Mouse (Mus musculus) intestine, embryonic 16.5 days (tissue): ENCODE measurements at regions not wholly inside any gene's neighbourhood (a gene's known extent, or its start where the extent isn't known, plus 50 kb on each side); places are given as distances from the start of the nearest gene placed in this dataset.

Experiments
- ATAC-seq: fragments of 200-750 bp; cut with Nextera tagmentation; 2 replicates; pipeline ENCODE4 v1.8.0; 2017; ENCODE audit warnings: moderate TSS enrichment, moderate library complexity
- H3K27ac ChIP-seq: fragments of 300-500 bp; sonication (generic); 2 replicates; pipeline ENCODE4 v1.5.1; 2014; ENCODE audit warnings: mild to moderate bottlenecking, low read length
- H3K27me3 ChIP-seq: fragments of 300-500 bp; sonication (generic); replicated peaks from 2 replicates; pipeline ENCODE4 v1.6.1; 2014; ENCODE audit warnings: low read length, control low read depth, mixed read lengths; ENCODE audit not compliant: control insufficient read depth, insufficient read depth
- H3K36me3 ChIP-seq: fragments of 300-500 bp; sonication (generic); 2 replicates; pipeline ENCODE4 v1.6.1; 2014; ENCODE audit warnings: low read length, control low read depth; ENCODE audit not compliant: control insufficient read depth, insufficient read depth
- H3K4me1 ChIP-seq: fragments of 300-500 bp; sonication (generic); 2 replicates; pipeline ENCODE4 v1.6.1; 2014; ENCODE audit warnings: low read length, control low read depth, mixed read lengths; ENCODE audit not compliant: control insufficient read depth, insufficient read depth
- H3K4me2 ChIP-seq: fragments of 300-500 bp; sonication (generic); 2 replicates; pipeline ENCODE4 v1.6.1; 2014; ENCODE audit warnings: low read depth, low read length, control low read depth
- H3K4me3 ChIP-seq: fragments of 300-500 bp; sonication (generic); 2 replicates; pipeline ENCODE4 v1.5.1; 2014; ENCODE audit warnings: mild to moderate bottlenecking, low read length
- H3K9ac ChIP-seq: fragments of 300-500 bp; sonication (generic); 2 replicates; pipeline ENCODE4 v1.6.1; 2014; ENCODE audit warnings: low read depth, low read length
- H3K9me3 ChIP-seq: fragments of 300-500 bp; sonication (generic); 2 replicates; pipeline ENCODE4 v1.6.1; 2016; ENCODE audit warnings: low read length, control low read depth; ENCODE audit not compliant: control insufficient read depth
- WGBS: fragments of 180-500 bp; shearing (Covaris S2); extraction: QIAGEN DNeasy Blood & Tissue Kit; methylation state at CpG from one replicate; pipeline ENCODE4 v1.1.7; 2014; 5-methylcytosine and 5-hydroxymethylcytosine counted together

DNA sequence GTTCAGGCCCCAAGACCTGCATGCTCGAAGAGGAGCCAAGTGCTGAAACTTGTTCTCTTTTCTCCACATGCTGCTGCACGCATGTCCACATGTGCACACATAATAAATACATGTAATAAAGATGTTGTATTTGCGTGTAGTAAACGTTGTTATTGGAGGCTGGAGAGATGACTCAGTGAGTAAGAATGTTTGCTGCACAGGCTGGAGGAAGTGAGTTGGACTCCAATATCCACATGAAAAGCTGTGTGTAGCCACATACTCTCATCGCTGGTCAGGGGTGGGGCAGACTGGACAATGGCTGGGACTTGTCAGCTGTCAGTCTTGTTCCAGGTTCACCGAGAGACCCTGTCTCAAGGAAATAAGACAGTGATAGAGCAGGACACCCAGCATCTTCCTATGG lies 147.8 kb downstream of the Mtx2 start:
- H3K4me2 ChIP-seq: no peak overlapping the region
- ATAC-seq: no peak
- no peaks in the 10 kb centered on the region for H3K9me3 ChIP-seq
- no peaks in the 10 kb centered on the region for H3K27me3 ChIP-seq
- H3K27ac ChIP-seq: no peak overlapping the region
- H3K4me1 ChIP-seq: peaks cover 3% of the 10 kb centered on the region; the same call in 1 of the 2 replicates
- H3K9ac ChIP-seq: no peak overlapping the region
- H3K4me3 ChIP-seq: no peak overlapping the region
- WGBS: 59% methylated on average over 6 of the region's 6 CpGs
- no peaks in the 10 kb centered on the region for H3K36me3 ChIP-seq

DNA sequence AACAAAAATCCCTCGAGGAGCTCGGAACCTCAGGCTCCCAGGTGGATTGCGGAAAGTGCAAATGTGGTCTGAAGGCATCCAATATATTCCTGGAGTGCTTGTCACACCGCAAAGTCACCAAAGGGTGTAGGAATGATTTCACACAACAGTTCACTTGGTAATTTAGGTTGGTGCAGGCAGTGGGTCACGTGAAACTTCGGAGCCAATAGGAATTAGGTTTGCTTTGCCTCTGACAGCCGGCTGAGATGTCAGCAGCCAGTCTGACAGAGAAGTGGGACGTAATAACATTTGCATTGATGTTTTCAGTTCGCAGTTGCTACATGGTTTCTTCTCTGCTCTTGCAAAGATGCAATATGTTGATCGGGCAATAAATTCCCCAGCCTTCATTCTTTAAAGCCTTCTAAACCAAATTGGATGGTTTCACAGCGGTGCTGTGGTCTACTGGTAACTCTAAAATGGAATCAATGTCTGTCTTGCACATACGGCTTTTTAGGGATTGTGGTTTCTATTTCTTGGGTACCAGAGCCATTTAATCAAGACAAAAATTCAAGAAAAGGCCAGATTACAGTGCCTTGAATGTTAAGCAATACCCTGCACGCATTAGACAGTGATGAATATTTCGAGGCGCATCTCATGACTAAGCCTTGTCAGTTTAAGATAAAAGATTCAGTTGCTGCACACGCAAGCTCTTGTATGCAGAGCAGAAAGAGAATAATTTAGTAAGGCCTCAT lies 149.2 kb downstream of the Mtx2 start:
- no peak for ATAC-seq
- H3K9me3 ChIP-seq: no peaks in the 10 kb centered on the region
- no peak overlapping the region for H3K27ac ChIP-seq
- H3K36me3 ChIP-seq: no peaks in the 10 kb centered on the region
- no peak overlapping the region for H3K4me3 ChIP-seq
- WGBS: 65% methylated on average over 16 of the region's 16 CpGs
- H3K9ac ChIP-seq: no peak overlapping the region
- H3K4me2 ChIP-seq: no peak overlapping the region
- peaks cover 3% of the 10 kb centered on the region; the same call in 1 of the 2 replicates for H3K4me1 ChIP-seq
- no peaks in the 10 kb centered on the region for H3K27me3 ChIP-seq

GRCm38 (mm10) chr2:74977348-74977747 lies 151.7 kb downstream of the Mtx2 start:
- no peak overlapping the region for H3K4me3 ChIP-seq
- no peak overlapping the region for H3K4me2 ChIP-seq
- no peaks in the 10 kb centered on the region for H3K4me1 ChIP-seq
- 95% methylated on average over 3 of the region's 3 CpGs for WGBS
- no peak overlapping the region for H3K27ac ChIP-seq
- no peak for ATAC-seq
- H3K27me3 ChIP-seq: no peaks in the 10 kb centered on the region
- no peaks in the 10 kb centered on the region for H3K9me3 ChIP-seq
- no peak overlapping the region for H3K9ac ChIP-seq
- H3K36me3 ChIP-seq: no peaks in the 10 kb centered on the region

- no peaks in the 10 kb centered on the region for H3K36me3 ChIP-seq
- H3K4me2 ChIP-seq: no peak overlapping the region
- no peaks in the 10 kb centered on the region for H3K9me3 ChIP-seq
- no peak overlapping the region for H3K27ac ChIP-seq
- H3K9ac ChIP-seq: no peak overlapping the region
- WGBS: 92% methylated on average over 1 of the region's 1 CpGs
- no peak overlapping the region for H3K4me3 ChIP-seq
- H3K4me1 ChIP-seq: no peaks in the 10 kb centered on the region
- no peaks in the 10 kb centered on the region for H3K27me3 ChIP-seq
- ATAC-seq: no peak
These were observed 152.2 kb downstream of the Mtx2 start for GRCm38 (mm10) chr2:74977828-74978227.

DNA sequence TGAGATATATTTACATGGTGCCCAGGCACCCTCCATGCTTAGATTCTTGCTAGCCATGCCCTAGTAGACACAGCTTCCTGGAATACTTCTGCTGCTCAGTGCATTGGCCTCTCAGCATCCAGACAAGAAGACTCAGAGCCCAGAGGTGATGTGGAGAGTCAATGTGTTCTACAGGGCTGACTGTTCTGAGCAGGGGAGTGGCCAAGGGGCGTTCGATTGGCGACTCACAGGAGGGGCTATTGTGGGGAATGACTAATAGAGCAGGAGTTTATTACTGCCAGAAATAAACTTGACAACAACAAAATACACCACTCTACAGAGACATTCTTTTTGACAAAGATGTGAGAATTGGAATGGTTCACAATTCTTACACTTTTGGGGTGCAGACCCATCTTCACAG lies 156.3 kb downstream of the Mtx2 start:
- H3K4me3 ChIP-seq: no peak overlapping the region
- no peak for ATAC-seq
- no peaks in the 10 kb centered on the region for H3K36me3 ChIP-seq
- H3K4me1 ChIP-seq: no peaks in the 10 kb centered on the region
- H3K9ac ChIP-seq: no peak overlapping the region
- no peaks in the 10 kb centered on the region for H3K27me3 ChIP-seq
- WGBS: 82% methylated on average over 3 of the region's 3 CpGs
- H3K27ac ChIP-seq: no peak overlapping the region
- H3K9me3 ChIP-seq: no peaks in the 10 kb centered on the region
- no peak overlapping the region for H3K4me2 ChIP-seq

DNA sequence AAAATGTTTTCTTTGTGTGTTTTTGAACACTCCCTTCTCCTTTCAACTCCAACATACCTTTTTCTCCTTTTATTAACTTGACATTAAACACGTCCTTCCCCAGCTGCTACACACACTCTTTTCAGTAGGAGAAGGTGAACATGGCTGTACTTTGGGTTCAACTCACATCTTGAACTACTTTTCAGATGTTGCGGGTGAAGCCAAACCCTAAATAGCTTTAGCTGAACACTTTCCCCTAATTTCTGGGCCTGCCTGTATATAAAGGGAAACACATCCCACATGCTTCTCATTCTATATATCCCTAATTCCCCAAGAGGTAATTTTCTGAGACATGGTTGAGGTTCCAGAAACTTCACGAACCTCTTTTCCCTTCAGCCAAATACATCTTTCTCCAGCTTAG lies 168.2 kb downstream of the Mtx2 start:
- H3K27me3 ChIP-seq: no peaks in the 10 kb centered on the region
- H3K9me3 ChIP-seq: no peaks in the 10 kb centered on the region
- no peak overlapping the region for H3K27ac ChIP-seq
- WGBS: 85% methylated on average over 3 of the region's 3 CpGs
- no peaks in the 10 kb centered on the region for H3K36me3 ChIP-seq
- ATAC-seq: no peak
- H3K4me2 ChIP-seq: no peak overlapping the region
- no peak overlapping the region for H3K4me3 ChIP-seq
- no peak overlapping the region for H3K9ac ChIP-seq
- no peaks in the 10 kb centered on the region for H3K4me1 ChIP-seq

- Histone ChIP-seq H3K9me3 (no peaks in the 10 kb centered on the region), H3K4me2 (no peak overlapping the region), H3K27me3 (no peaks in the 10 kb centered on the region), H3K9ac (no peak overlapping the region), H3K36me3 (no peaks in the 10 kb centered on the region), H3K27ac (no peak overlapping the region), H3K4me1 (no peaks in the 10 kb centered on the region), H3K4me3 (no peak overlapping the region)
- 31% methylated on average over 2 of the region's 2 CpGs for WGBS
- no peak for ATAC-seq
These were observed 169.4 kb downstream of the Mtx2 start for GRCm38 (mm10) chr2:74994998-74995397.

DNA sequence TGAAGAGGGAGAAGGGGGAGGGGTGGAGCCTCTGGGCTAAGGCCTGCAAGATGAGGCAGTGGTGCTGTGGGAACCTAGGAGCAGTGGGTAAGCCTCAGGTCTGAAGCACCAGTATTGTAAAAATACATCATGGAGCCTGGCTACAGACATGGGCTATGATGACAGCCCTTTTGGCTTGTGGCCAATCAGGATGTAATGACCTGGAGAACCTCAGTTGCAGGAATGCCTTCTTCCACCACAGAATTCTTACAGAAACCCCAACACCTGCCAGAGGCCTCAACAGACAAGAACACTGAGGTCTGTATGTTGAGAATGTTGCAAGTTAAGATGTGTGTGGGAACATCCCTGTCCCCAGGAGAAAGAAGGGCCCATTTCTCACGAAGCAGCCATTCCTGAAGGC lies 172.1 kb downstream of the Mtx2 start:
- Histone ChIP-seq H3K9me3 (no peaks in the 10 kb centered on the region), H3K4me3 (no peak overlapping the region), H3K27me3 (no peaks in the 10 kb centered on the region), H3K9ac (no peak overlapping the region), H3K27ac (no peak overlapping the region), H3K36me3 (no peaks in the 10 kb centered on the region), H3K4me2 (no peak overlapping the region), H3K4me1 (no peaks in the 10 kb centered on the region)
- ATAC-seq: no peak
- 93% methylated on average over 1 of the region's 1 CpGs for WGBS

- ATAC-seq: peak; percentile 65
- Histone ChIP-seq H3K27me3 (no peaks in the 10 kb centered on the region), H3K36me3 (no peaks in the 10 kb centered on the region), H3K9ac (no peak overlapping the region), H3K4me3 (no peak overlapping the region), H3K4me1 (no peaks in the 10 kb centered on the region), H3K27ac (no peak overlapping the region), H3K4me2 (no peak overlapping the region), H3K9me3 (no peaks in the 10 kb centered on the region)
- 44% methylated on average over 10 of the region's 10 CpGs for WGBS
These were observed 174.8 kb downstream of the Mtx2 start for GRCm38 (mm10) chr2:75000368-75000796.

GRCm38 (mm10) chr2:75002562-75002961 lies 177.0 kb downstream of the Mtx2 start:
- Histone ChIP-seq H3K4me2 (no peak overlapping the region), H3K36me3 (no peaks in the 10 kb centered on the region), H3K9me3 (no peaks in the 10 kb centered on the region), H3K9ac (no peak overlapping the region), H3K27me3 (no peaks in the 10 kb centered on the region), H3K4me1 (no peaks in the 10 kb centered on the region), H3K4me3 (no peak overlapping the region), H3K27ac (no peak overlapping the region)
- 81% methylated on average over 12 of the region's 12 CpGs for WGBS
- ATAC-seq: no peak
